Mouse (Mus musculus) gastrocnemius, adult 2 months (tissue): ENCODE data around the gene Cic. TPM values are rescaled to one million over a fixed set of nuclear protein-coding genes. Genes with fewer than 3 reads are reported as not detected.

Source experiments
- DNase-seq: peaks from one replicate; pipeline ENCODE4 v3.0.0; 2022
- H3K27ac ChIP-seq: fragments of 200-600 bp; 2 replicates; pipeline ENCODE4 v1.8.1; 2022; ENCODE audit warnings: mild to moderate bottlenecking
- H3K4me3 ChIP-seq: fragments of 200-600 bp; 2 replicates; pipeline ENCODE4 v1.8.1; 2022; ENCODE audit warnings: mild to moderate bottlenecking, moderate library complexity
- CTCF ChIP-seq: fragments of 200-600 bp; IDR thresholded peaks from 2 replicates; pipeline ENCODE4 v1.8.1; 2022; ENCODE audit warnings: antibody characterized with exemption, mild to moderate bottlenecking, moderate library complexity
- intact Hi-C: fragments of 180-260 bp; cut with DNase I; formaldehyde crosslinking; loops from one replicate; pipeline ENCODE4 v1.15.1; 2025
- total RNA-seq, 2 experiments: library from RNA; stranded (reverse); gene quantifications; 2 replicates each; pipeline ENCODE4 v1.2.3; 2021

The Cic gene
- total RNA-seq, 2 experiments from 2014 or later = 37.0 to 40.4 TPM

DNA sequence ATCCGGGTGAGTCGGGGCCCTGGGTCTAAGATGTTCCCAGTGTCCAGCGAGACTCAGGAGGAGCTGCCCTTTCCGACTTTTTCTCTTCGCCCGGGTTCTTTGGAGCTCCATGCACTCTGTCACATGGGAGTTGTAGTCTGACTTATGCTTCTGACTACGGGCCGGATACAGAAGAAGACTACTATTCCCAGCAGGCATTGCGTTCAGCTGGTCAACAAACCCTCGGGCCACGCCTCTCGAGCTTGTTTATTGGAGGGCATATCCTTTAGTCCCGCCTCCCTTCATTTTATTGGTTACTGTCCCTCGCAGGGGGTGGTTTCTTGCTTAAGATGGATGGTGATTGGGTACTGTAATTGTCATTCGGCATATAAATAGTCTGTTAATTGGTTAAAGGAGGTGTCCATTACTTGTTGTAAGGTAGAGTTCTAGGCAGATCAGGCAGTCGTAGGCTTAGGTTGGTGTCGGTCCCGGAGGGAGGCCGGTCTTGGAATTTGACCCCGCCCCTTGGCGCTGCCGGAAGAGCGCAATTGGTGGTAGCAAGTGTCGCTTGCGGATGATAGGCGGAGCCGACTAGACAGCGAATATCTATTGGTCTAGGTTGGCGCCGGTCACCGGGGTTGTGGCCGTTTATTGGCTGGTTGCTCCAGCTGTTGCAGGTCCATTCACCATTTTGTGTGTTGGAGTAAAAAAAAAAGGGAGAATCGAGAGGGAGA is 403 bp downstream of the Cic start:
- DNase-seq = peak; percentile 99
- intact Hi-C loops = loop anchor here (1.0 kb wide), 1 partner anchor 17 kb away; no protein-coding TSS in a partner anchor
- TF ChIP-seq CTCF = no peak
- Histone ChIP-seq H3K27ac (peak overlapping the region; percentile 99), H3K4me3 (peak overlapping the region; percentile 97)

DNA sequence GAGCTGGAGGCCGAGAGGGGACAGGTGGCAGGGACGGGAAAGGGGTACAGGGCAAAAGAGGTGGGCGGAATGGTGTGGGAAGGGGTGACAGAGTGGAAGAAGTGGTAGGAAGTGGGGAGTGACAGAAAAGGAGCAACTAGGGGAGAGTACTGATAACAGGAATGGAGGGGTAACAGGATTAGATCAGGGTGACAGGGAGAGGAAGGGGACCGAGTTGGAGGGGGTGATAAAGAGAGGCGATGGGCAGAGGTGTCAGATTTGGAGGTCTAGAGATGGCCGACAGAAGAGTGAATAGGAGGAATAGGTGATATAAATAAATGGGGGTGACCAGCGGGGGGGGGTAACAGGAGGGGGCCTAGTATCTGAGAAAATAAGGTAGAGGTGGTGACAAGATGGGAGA is 1.1 kb downstream of the Cic start:
- Histone ChIP-seq H3K4me3 (peak overlapping the region; percentile 97), H3K27ac (peak overlapping the region; percentile 99)
- intact Hi-C loops = no loop called here
- DNase-seq = no peak
- TF ChIP-seq CTCF = no peak

DNA sequence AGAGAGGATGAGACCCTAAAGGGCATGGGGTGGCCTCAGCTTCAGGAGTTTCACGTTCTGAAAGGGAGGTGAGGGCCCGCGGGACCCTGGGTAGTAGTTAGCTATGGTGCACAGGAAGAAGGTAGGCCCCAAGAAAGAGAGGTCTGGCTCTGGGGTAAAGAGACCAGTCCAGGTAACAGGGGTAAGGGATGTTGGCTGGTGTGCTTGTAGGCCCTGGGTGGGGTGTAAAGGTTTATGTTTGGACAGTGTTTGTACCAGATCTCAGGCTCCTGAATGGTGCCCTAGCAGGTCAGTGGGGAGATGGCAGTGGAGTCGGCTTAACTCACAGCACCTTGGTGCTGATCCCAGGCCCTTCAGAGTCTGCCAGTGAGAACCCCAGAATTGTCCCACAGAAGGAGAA is 1.5 kb downstream of the Cic start:
- Histone ChIP-seq H3K4me3 (peak overlapping the region; percentile 97), H3K27ac (peak overlapping the region; percentile 99)
- peak; percentile 19 for DNase-seq
- intact Hi-C loops = no loop called here
- TF ChIP-seq CTCF = no peak

DNA sequence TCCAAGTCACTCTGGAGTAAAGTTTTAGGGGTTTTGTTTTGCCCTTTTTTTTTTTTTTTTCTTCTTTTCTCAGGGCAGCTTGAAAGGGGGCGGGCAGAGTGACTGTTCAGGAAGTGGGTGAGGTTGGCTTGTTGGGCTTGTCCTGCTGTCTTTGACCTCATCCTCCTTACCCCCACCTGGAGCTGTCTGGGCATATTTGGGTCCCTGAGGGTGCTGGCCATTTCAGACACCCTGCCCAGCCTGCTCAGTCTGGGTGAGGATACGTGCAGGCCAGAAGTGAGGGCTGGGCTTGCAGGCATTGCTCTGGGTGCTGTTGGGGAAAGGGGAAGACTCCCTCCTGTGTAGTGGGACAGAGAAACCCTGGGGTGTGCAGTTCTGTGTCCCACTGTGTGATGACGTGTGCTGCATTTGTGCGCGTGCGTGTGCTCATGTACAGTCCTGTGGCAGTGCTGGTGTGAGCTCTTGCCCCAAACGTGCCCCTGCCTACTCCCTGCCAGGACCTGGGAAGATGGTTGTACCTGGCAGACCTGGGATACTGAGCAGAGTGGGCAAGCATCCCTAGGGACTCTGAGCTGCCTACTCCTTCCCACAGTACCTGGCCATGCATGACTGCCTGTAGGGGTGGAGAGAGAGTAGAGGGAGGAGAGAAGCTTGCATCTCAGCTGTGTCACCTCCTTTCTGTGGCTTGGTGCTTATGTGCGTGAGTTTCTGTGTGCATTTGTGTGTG is 2.2 kb downstream of the Cic start:
- intact Hi-C loops = no loop called here
- TF ChIP-seq CTCF = no peak
- DNase-seq = peak; percentile 24
- H3K27ac ChIP-seq = peak overlapping the region; percentile 99
- peak overlapping the region; percentile 97 for H3K4me3 ChIP-seq

DNA sequence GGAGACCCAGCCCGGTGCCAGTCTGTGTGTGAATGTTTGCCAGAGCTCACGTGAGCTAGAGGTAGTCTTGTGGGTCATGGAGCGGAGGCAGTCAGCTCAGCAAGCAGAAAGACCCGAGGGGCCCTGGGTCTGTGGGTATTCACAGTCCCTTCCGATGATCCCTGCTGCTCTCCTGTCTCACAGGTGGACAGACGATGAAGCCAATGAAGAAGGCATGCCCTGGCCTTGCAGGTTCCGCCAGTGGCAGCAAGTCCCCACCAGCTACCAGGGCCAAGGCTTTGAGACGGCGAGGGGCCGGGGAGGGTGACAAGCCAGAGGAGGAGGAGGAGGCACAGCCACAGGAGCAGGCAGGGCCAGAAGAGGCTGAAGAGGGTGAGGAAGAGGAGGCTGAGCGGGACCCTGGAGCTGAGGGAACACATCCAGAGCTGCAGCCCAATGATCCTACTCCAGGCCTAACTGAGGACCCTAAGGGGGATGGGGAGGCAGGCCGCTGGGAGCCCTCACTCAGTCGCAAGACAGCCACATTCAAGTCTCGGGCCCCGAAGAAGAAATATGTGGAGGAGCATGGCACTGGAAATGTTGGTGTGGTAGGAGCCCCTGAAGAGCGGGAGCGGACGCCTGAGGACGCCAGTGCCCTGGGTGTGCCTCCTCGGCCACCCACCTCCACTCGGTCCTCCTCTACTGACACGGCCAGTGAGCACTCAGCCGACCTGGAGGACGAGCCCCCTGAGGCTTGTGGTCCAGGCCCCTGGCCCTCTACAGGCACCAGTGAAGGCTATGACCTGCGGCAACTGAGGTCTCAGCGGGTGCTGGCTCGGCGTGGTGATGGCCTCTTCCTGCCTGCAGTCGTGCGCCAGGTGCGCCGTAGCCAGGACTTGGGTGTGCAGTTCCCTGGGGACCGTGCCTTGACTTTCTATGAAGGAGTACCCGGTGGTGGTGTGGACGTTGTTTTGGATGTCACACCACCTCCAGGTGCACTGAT is 3.4 kb downstream of the Cic start:
- H3K27ac ChIP-seq = no peak overlapping the region
- DNase-seq = peak; percentile 33
- intact Hi-C loops = no loop called here
- H3K4me3 ChIP-seq = no peak overlapping the region
- TF ChIP-seq CTCF = no peak

DNA sequence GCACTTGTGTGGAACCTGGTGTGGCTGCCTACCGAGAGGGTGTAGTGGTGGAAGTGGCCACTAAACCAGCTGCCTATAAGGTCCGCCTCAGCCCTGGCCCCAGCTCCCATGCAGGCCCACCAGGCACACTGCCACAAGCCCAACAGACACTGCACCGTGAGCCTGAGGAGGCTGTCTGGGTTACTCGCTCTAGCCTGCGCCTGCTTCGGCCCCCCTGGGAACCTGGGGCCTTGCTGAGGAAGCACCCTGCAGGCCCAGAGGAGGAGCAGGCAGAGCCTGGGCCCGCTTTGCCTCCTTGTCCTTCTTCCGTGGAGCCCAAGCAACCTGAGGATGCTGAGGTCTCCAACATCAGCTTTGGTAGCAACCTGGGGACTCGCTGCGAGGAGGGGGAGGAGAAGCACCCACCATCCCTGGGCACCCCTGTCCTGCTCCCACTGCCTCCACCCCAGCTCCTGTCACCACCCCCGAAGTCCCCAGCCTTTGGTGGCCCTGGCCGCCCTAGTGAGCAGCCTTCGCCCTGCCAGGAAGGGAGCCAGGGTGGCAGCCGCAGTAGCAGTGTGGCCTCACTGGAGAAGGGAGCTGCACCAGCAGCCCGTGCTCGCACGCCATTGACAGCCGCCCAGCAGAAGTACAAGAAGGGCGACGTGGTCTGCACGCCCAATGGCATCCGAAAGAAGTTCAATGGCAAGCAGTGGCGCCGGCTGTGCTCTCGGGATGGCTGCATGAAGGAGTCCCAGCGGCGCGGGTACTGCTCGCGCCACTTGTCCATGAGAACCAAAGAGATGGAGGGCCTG is 4.3 kb downstream of the Cic start:
- no peak overlapping the region for H3K4me3 ChIP-seq
- intact Hi-C loops = no loop called here
- TF ChIP-seq CTCF = no peak
- H3K27ac ChIP-seq = no peak overlapping the region
- DNase-seq = peak; percentile 17

DNA sequence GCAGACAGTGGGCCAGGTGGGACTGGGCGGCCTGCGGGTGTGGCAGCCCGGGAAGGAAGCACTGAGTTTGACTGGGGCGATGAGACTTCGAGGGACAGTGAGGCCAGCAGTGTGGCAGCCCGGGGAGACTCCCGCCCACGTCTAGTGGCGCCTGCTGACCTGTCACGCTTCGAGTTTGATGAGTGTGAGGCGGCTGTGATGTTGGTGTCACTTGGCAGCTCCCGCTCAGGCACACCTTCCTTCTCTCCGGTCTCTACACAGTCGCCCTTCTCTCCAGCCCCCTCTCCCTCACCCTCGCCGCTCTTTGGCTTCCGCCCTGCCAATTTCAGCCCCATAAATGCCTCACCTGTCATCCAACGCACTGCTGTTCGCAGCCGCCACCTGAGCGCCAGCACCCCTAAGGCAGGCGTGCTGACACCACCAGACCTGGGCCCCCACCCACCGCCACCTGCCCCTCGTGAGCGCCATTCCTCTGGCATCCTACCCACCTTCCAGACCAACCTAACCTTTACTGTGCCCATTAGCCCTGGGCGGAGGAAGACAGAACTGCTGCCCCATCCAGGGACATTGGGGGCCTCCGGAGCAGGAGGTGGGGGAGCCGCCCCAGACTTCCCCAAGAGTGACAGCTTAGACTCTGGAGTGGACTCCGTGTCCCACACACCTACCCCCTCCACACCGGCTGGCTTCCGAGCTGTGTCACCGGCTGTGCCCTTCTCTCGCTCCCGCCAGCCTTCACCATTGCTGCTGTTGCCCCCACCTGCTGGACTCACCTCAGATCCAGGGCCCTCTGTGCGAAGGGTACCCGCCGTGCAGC is 5.1 kb downstream of the Cic start:
- DNase-seq = peak; percentile 22
- Histone ChIP-seq H3K27ac (no peak overlapping the region), H3K4me3 (no peak overlapping the region)
- intact Hi-C loops = no loop called here
- TF ChIP-seq CTCF = no peak

DNA sequence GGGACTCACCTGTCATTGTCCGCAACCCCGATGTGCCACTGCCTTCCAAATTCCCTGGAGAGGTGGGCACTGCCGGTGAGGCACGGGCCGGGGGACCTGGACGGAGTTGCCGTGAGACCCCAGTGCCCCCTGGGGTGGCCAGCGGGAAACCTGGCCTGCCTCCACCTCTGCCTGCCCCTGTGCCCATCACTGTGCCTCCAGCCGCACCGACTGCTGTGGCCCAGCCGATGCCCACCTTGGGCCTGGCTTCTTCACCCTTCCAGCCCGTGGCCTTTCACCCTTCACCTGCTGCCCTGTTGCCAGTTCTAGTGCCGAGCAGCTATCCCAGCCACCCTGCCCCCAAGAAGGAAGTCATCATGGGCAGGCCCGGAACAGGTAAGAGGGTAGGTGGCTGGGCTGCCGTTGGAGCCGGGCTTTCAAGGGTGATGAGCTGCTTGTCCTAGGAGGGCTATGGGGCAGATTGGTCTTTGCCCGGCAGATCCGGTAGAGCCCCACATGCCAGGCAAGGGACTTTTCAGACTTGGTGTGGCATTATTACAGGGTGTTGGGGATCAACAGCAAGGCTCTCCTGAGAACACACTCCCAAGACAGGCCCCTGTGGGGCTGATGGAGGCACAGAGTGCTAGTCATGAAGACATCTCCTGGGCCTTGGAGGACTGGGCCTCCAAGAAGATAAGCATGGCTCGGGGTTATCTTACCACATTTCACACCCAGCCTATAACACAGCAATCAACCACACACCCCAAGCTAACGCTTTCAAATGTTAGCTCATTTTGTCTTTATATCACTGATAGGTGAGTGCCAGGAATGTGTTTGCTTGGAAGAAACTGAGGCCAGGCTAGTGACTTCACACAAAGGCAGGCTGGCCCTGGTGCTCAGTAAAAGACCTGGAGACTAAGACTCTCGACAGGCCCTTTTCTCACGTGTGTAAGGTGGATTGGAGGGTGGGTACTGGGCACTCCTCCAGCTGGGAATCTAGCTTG is 6.0 kb downstream of the Cic start:
- no peak overlapping the region for H3K27ac ChIP-seq
- peak; percentile 27 for DNase-seq
- TF ChIP-seq CTCF = no peak
- intact Hi-C loops = no loop called here
- no peak overlapping the region for H3K4me3 ChIP-seq

DNA sequence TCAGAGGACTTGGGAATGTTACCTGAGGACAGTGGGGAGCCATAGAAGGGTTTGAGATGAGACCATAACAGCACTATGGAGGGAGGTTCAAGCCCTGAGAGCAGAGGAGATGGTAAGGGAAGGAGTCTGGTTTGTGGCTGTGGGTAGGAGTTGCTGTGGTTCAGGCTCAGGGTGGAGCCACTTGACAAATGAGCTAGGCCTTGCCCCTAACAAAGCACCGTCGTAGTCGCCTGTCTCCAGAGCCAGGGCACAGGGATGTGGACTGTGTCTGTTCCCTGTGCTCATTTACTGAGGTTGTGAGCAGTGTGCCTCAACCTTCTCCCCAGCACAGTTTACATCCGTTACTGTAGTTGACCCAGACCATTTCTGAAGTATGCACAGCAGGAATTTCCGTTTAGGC is 7.1 kb downstream of the Cic start:
- TF ChIP-seq CTCF = no peak
- intact Hi-C loops = no loop called here
- DNase-seq = peak; percentile 12
- H3K27ac ChIP-seq = peak overlapping the region; percentile 3; the same call in 1 of the 2 replicates
- H3K4me3 ChIP-seq = no peak overlapping the region

DNA sequence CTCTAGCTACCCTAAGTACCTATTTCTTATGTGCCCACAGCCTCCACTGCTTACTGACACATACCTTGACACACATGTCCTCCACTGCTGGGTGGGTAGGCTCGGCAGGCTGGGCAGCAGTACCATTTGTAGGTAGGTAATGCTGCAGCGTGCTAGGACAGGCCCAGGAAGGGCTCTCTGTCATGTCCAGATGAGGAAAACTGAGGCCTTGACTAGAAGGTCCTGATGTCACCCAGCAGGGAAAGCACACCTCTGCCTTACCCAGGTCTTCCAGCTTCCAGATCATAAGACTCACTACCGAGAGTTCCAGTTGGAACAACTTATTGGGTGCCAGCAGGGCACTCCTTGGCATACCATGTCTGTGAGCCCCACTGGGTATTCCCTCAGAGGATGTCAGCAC is 7.5 kb downstream of the Cic start:
- peak overlapping the region; percentile 97; the same call in 1 of the 2 replicates for H3K27ac ChIP-seq
- DNase-seq = no peak
- intact Hi-C loops = no loop called here
- H3K4me3 ChIP-seq = no peak overlapping the region
- TF ChIP-seq CTCF = no peak
